Mouse (Mus musculus) C2C12 (cell line): ENCODE results near the gene Zfp827.

Experiments used
- CEBPB ChIP-seq: IDR thresholded peaks from one replicate; pipeline ENCODE4 v1.6.1; 2011; ENCODE audit warnings: low read depth, mild to moderate bottlenecking, control low read depth, moderate library complexity
- CTCF ChIP-seq: IDR thresholded peaks from one replicate; pipeline ENCODE4 v1.5.1; 2011; ENCODE audit not compliant: control insufficient read depth, insufficient read depth, insufficient read length
- MYOD1 ChIP-seq: IDR thresholded peaks from one replicate; pipeline ENCODE4 v1.6.1; 2011; ENCODE audit warnings: low read depth; ENCODE audit not compliant: control insufficient read depth, insufficient read length

DNA sequence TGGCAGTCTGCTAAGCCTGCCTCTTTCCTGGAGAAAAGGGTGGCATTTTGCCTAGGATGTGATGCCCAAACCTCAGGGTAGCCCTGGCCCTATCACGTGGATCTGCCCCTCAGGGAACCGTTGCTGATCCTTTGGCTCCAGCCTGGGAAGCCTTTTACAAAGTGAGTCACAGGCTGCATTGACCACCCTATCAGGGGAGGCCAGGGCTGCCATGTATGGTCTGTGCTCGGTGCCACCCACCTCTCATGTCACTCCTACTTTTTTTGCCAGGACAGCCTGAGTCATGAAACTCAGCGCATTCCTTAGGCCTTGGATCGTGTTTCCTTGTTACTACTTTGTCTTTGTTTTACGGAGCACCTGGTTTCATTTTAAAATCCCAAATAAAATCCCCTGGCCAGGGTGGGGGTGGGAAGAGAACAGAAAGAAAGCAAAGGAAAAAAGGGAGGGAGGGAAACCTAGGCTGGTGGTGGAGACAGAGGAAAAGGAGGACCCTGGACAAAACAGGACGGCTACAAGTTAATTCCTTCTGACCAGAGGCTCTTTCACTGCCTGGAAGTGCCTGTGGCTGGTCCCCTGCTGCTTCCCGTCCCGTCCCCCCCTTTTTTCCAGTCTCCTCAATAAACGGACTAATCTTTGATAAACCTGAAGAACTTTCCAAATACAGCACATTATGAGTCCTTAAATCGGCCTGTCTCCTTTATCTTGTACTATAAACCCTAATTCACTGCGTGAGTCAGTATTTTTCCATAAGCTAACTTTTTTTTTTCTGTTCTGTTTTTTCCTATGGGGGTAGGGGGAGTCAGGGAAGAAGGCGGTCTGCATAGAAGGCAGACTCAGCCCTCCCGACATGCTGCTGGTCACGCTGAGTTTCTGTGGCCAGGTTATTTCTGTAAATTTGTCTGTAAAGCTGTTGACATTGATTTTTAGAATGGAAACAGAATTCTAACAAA, 180.7 kb downstream of the Zfp827 start:
- no peak for TF ChIP-seq CTCF
- TF ChIP-seq CEBPB, result no peak
- no peak for TF ChIP-seq MYOD1
